Mouse (Mus musculus) heart, embryonic 12.5 days (tissue): ENCODE data around the gene Gm42417. TPM values are rescaled to one million over a fixed set of nuclear protein-coding genes. Genes with fewer than 3 reads are reported as not detected.

Experiments
- ATAC-seq: fragments of 200-750 bp; cut with Nextera tagmentation; 2 replicates; pipeline ENCODE4 v1.8.0; 2017; ENCODE audit warnings: moderate TSS enrichment, moderate library complexity; ENCODE audit not compliant: insufficient number of reproducible peaks, low FRiP score
- H3K27ac ChIP-seq: fragments of 300-500 bp; sonication (generic); 2 replicates; pipeline ENCODE4 v1.5.1; 2016; ENCODE audit warnings: mild to moderate bottlenecking, moderate library complexity; ENCODE audit not compliant: poor library complexity, severe bottlenecking
- H3K27me3 ChIP-seq: fragments of 300-500 bp; sonication (generic); replicated peaks from 2 replicates; pipeline ENCODE4 v1.6.1; 2016; ENCODE audit warnings: mild to moderate bottlenecking, moderate library complexity
- H3K36me3 ChIP-seq: fragments of 300-500 bp; sonication (generic); 2 replicates; pipeline ENCODE4 v1.6.1; 2016; ENCODE audit warnings: mild to moderate bottlenecking, moderate library complexity
- H3K4me1 ChIP-seq: fragments of 300-500 bp; sonication (generic); replicated peaks from 2 replicates; pipeline ENCODE4 v1.6.1; 2016; ENCODE audit warnings: mild to moderate bottlenecking
- H3K4me2 ChIP-seq: fragments of 300-500 bp; sonication (generic); 2 replicates; pipeline ENCODE4 v1.6.1; 2016; ENCODE audit warnings: mild to moderate bottlenecking, moderate library complexity
- H3K4me3 ChIP-seq: fragments of 300-500 bp; sonication (generic); 2 replicates; pipeline ENCODE4 v1.5.1; 2016; ENCODE audit warnings: mild to moderate bottlenecking
- H3K9ac ChIP-seq: fragments of 300-500 bp; sonication (generic); 2 replicates; pipeline ENCODE4 v1.6.1; 2016; ENCODE audit warnings: mild to moderate bottlenecking, moderate library complexity
- H3K9me3 ChIP-seq: fragments of 300-500 bp; sonication (generic); replicated peaks from 2 replicates; pipeline ENCODE4 v1.6.1; 2016; ENCODE audit warnings: mild to moderate bottlenecking, moderate library complexity
- WGBS: fragments of 180-500 bp; shearing (Covaris S2); methylation state at CpG from one replicate; pipeline ENCODE4 v1.1.7; 2016; 5-methylcytosine and 5-hydroxymethylcytosine counted together
- polyA plus RNA-seq: library from polyadenylated mRNA; unstranded; fragments of >200 nt; fragmentation: Nextera tagmentation; extraction: Ambion mirVana; gene quantifications from 2 replicates; pipeline ENCODE4 v1.2.1, GENCODE M21; 2016

The Gm42417 gene
- polyA plus RNA-seq, 1 experiment from 2014 or later, result 0.40 TPM

GRCm38 (mm10) chr1:36530962-36531361 lies 8.3 kb downstream of the Gm42417 start:
- H3K4me3 ChIP-seq, result no peak overlapping the region
- 84% methylated on average over 7 of the region's 7 CpGs for WGBS
- no peaks in the 10 kb centered on the region for H3K9me3 ChIP-seq
- no peak overlapping the region for H3K9ac ChIP-seq
- H3K4me1 ChIP-seq, result peaks cover 61% of the 10 kb centered on the region
- no peaks in the 10 kb centered on the region for H3K27me3 ChIP-seq
- no peak overlapping the region for H3K4me2 ChIP-seq
- no peak overlapping the region for H3K27ac ChIP-seq
- ATAC-seq, result no peak
- H3K36me3 ChIP-seq, result peaks cover 31% of the 10 kb centered on the region

- WGBS, result 82% methylated on average over 8 of the region's 8 CpGs
- Histone ChIP-seq H3K27ac (peak overlapping the region; percentile 19; the same call in 1 of the 2 replicates), H3K4me1 (peaks cover 56% of the 10 kb centered on the region), H3K27me3 (no peaks in the 10 kb centered on the region), H3K9me3 (no peaks in the 10 kb centered on the region), H3K4me3 (no peak overlapping the region), H3K4me2 (no peak overlapping the region), H3K36me3 (peaks cover 35% of the 10 kb centered on the region), H3K9ac (no peak overlapping the region)
- ATAC-seq, result 0 out of 2 replicates have a peak, but pooled peaks have one; percentile 15
Measured at GRCm38 (mm10) chr1:36530485-36530884, 8.7 kb downstream of the Gm42417 start.

- Histone ChIP-seq H3K27ac (no peak overlapping the region), H3K4me3 (no peak overlapping the region)
Measured at GRCm38 (mm10) chr1:36529875-36530274, 9.4 kb downstream of the Gm42417 start.

GRCm38 (mm10) chr1:36529274-36529673 lies 10.0 kb downstream of the Gm42417 start:
- Histone ChIP-seq H3K9ac (no peak overlapping the region), H3K9me3 (no peaks in the 10 kb centered on the region), H3K4me1 (peaks cover 47% of the 10 kb centered on the region), H3K4me2 (no peak overlapping the region), H3K27ac (no peak overlapping the region), H3K36me3 (peaks cover 47% of the 10 kb centered on the region), H3K27me3 (no peaks in the 10 kb centered on the region), H3K4me3 (no peak overlapping the region)
- no peak for ATAC-seq
- WGBS, result 82% methylated on average over 4 of the region's 4 CpGs

More at GRCm38 (mm10) chr1:36529875-36530274, 9.4 kb downstream of the Gm42417 start:
- WGBS, result 88% methylated on average over 4 of the region's 4 CpGs
- no peak overlapping the region for H3K9ac ChIP-seq
- H3K27me3 ChIP-seq, result no peaks in the 10 kb centered on the region
- no peak for ATAC-seq
- H3K4me2 ChIP-seq, result no peak overlapping the region
- no peaks in the 10 kb centered on the region for H3K9me3 ChIP-seq
- peaks cover 41% of the 10 kb centered on the region for H3K36me3 ChIP-seq
- peaks cover 50% of the 10 kb centered on the region for H3K4me1 ChIP-seq

- Histone ChIP-seq H3K27ac (no peak overlapping the region), H3K36me3 (peaks cover 55% of the 10 kb centered on the region), H3K4me2 (no peak overlapping the region), H3K27me3 (no peaks in the 10 kb centered on the region), H3K4me1 (peaks cover 47% of the 10 kb centered on the region), H3K9me3 (no peaks in the 10 kb centered on the region), H3K4me3 (no peak overlapping the region), H3K9ac (no peak overlapping the region)
- no peak for ATAC-seq
- WGBS, result 20% methylated on average over 1 of the region's 1 CpGs
Measured at GRCm38 (mm10) chr1:36528351-36528750, 10.9 kb downstream of the Gm42417 start.

GRCm38 (mm10) chr1:36526903-36527302 lies 12.3 kb downstream of the Gm42417 start:
- Histone ChIP-seq H3K4me1 (peaks cover 53% of the 10 kb centered on the region), H3K36me3 (peaks cover 64% of the 10 kb centered on the region), H3K4me2 (no peak overlapping the region), H3K27me3 (no peaks in the 10 kb centered on the region), H3K27ac (no peak overlapping the region), H3K9ac (no peak overlapping the region), H3K9me3 (no peaks in the 10 kb centered on the region), H3K4me3 (no peak overlapping the region)
- ATAC-seq, result no peak
- 89% methylated on average over 10 of the region's 10 CpGs for WGBS

- Histone ChIP-seq H3K4me2 (no peak overlapping the region), H3K4me3 (no peak overlapping the region), H3K4me1 (peaks cover 41% of the 10 kb centered on the region), H3K27ac (no peak overlapping the region), H3K9ac (no peak overlapping the region), H3K27me3 (no peaks in the 10 kb centered on the region), H3K9me3 (no peaks in the 10 kb centered on the region), H3K36me3 (peaks cover 66% of the 10 kb centered on the region)
- 91% methylated on average over 12 of the region's 12 CpGs for WGBS
- ATAC-seq, result no peak
Measured at GRCm38 (mm10) chr1:36525774-36526173, 13.5 kb downstream of the Gm42417 start.

GRCm38 (mm10) chr1:36524058-36524457 lies 15.2 kb downstream of the Gm42417 start:
- Histone ChIP-seq H3K9me3 (no peaks in the 10 kb centered on the region), H3K4me3 (no peak overlapping the region), H3K4me2 (no peak overlapping the region), H3K36me3 (peaks cover 76% of the 10 kb centered on the region), H3K9ac (no peak overlapping the region), H3K27me3 (no peaks in the 10 kb centered on the region), H3K27ac (peak overlapping the region; percentile 65), H3K4me1 (peaks cover 31% of the 10 kb centered on the region)
- WGBS, result 76% methylated on average over 5 of the region's 5 CpGs
- no peak for ATAC-seq

- 60% methylated on average over 9 of the region's 9 CpGs for WGBS
- Histone ChIP-seq H3K9me3 (no peaks in the 10 kb centered on the region), H3K4me1 (peaks cover 30% of the 10 kb centered on the region), H3K27me3 (no peaks in the 10 kb centered on the region), H3K36me3 (peaks cover 81% of the 10 kb centered on the region), H3K4me2 (no peak overlapping the region), H3K9ac (no peak overlapping the region), H3K27ac (peak overlapping the region; percentile 65), H3K4me3 (no peak overlapping the region)
- ATAC-seq, result peak; percentile 55
Measured at GRCm38 (mm10) chr1:36523332-36524013, 15.8 kb downstream of the Gm42417 start.

- no peak overlapping the region for H3K9ac ChIP-seq
- no peaks in the 10 kb centered on the region for H3K9me3 ChIP-seq
- H3K27me3 ChIP-seq, result no peaks in the 10 kb centered on the region
- H3K27ac ChIP-seq, result no peak overlapping the region
- WGBS, result 93% methylated on average over 7 of the region's 7 CpGs
- H3K4me1 ChIP-seq, result peaks cover 36% of the 10 kb centered on the region
- no peak overlapping the region for H3K4me2 ChIP-seq
- H3K4me3 ChIP-seq, result no peak overlapping the region
- ATAC-seq, result no peak
- H3K36me3 ChIP-seq, result peaks cover 90% of the 10 kb centered on the region
Measured at GRCm38 (mm10) chr1:36522210-36522609, 17.0 kb downstream of the Gm42417 start.

- Histone ChIP-seq H3K9me3 (no peaks in the 10 kb centered on the region), H3K27me3 (no peaks in the 10 kb centered on the region), H3K4me3 (no peak overlapping the region), H3K9ac (no peak overlapping the region), H3K4me2 (no peak overlapping the region), H3K27ac (no peak overlapping the region), H3K36me3 (peaks cover 79% of the 10 kb centered on the region), H3K4me1 (peaks cover 54% of the 10 kb centered on the region)
- ATAC-seq, result no peak
- WGBS, result 80% methylated on average over 11 of the region's 11 CpGs
Measured at GRCm38 (mm10) chr1:36519626-36520025, 19.6 kb downstream of the Gm42417 start.

- H3K36me3 ChIP-seq, result peaks cover 71% of the 10 kb centered on the region
- no peak overlapping the region for H3K4me3 ChIP-seq
- ATAC-seq, result no peak
- no peaks in the 10 kb centered on the region for H3K27me3 ChIP-seq
- H3K4me1 ChIP-seq, result peaks cover 53% of the 10 kb centered on the region
- H3K9me3 ChIP-seq, result no peaks in the 10 kb centered on the region
- no peak overlapping the region for H3K27ac ChIP-seq
- H3K4me2 ChIP-seq, result no peak overlapping the region
- H3K9ac ChIP-seq, result 0 out of 2 replicates have a peak overlapping the region, but pooled peaks have one; percentile 31
- 74% methylated on average over 3 of the region's 3 CpGs for whole genome bisulfite sequencing
Measured at GRCm38 (mm10) chr1:36518259-36518658, 21.0 kb downstream of the Gm42417 start.
